20 mouse cellular contexts compared by ENCODE assay signal in genomic region chr5:9669002-9669401, GRCm38 (mm10). TPM values are rescaled to one million over a fixed set of nuclear protein-coding genes. Genes with fewer than 3 reads are reported as not detected.
"Had no signal": no experiment of that assay in that cellular context is flagged by ENCODE, and none has a peak within 500 bp of the region (broad histone marks: within the 10 kb centered on the region; RNA-seq: fewer than 3 reads in every experiment).

No protein-coding gene starts in this region.

- H3K4me1 ChIP-seq: lung, embryonic 15.5 days; megakaryocyte, embryonic 14.5 days; midbrain, embryonic 13.5 days; midbrain, embryonic 15.5 days; neural tube, embryonic 12.5 days; stomach, embryonic 15.5 days had no signal

- H3K4me3 ChIP-seq: lung, embryonic 15.5 days; megakaryocyte, embryonic 14.5 days; midbrain, embryonic 13.5 days; midbrain, embryonic 15.5 days; neural tube, embryonic 12.5 days; stomach, embryonic 15.5 days had no signal

- DNase-seq: liver, postnatal 0 days; lung, adult 2 months; lung, postnatal 14 days; lung, postnatal 36 days; right cerebral cortex, postnatal 14 days; thymus, adult 18-20 months; thymus, postnatal 14 days; thymus, postnatal 36 days had no signal

- ATAC-seq: liver, postnatal 0 days; lung, postnatal 0 days; midbrain, embryonic 13.5 days; midbrain, embryonic 15.5 days had no signal

- H3K9me3 ChIP-seq: lung, embryonic 15.5 days; megakaryocyte, embryonic 14.5 days; midbrain, embryonic 13.5 days; midbrain, embryonic 15.5 days; neural tube, embryonic 12.5 days; stomach, embryonic 15.5 days had no signal

- H3K36me3 ChIP-seq: lung, embryonic 15.5 days; midbrain, embryonic 13.5 days; midbrain, embryonic 15.5 days; neural tube, embryonic 12.5 days; stomach, embryonic 15.5 days had no signal

- H3K9ac ChIP-seq: liver, postnatal 0 days; lung, embryonic 15.5 days; midbrain, embryonic 13.5 days; midbrain, embryonic 15.5 days; neural tube, embryonic 12.5 days; stomach, embryonic 15.5 days had no signal

- H3K4me2 ChIP-seq: lung, embryonic 15.5 days; midbrain, embryonic 11.5 days; midbrain, embryonic 13.5 days; midbrain, embryonic 15.5 days; neural tube, embryonic 12.5 days; stomach, embryonic 15.5 days had no signal

- H3K27me3 ChIP-seq: lung, embryonic 15.5 days; megakaryocyte, embryonic 14.5 days; midbrain, embryonic 13.5 days; midbrain, embryonic 15.5 days; neural tube, embryonic 12.5 days; stomach, embryonic 15.5 days had no signal

- H3K27ac ChIP-seq: lung, embryonic 15.5 days; macrophage; midbrain, embryonic 13.5 days; midbrain, embryonic 15.5 days; neural tube, embryonic 12.5 days; stomach, embryonic 15.5 days; stomach, postnatal 0 days had no signal

RNA-seq across cellular contexts. Expression of gene Grm3, which starts 56.0 kb away (rescaled TPM):
- polyA plus RNA-seq: liver, postnatal 0 days; lung, adult 2 months; macrophage; spleen, adult 2 months; thymus, postnatal 0 days had no signal
